Mouse (Mus musculus) lung, adult 2 months (tissue): Measurements from ENCODE around the gene Grip1.

Experiments used
- CTCF ChIP-seq: fragments of 200-500 bp; IDR thresholded peaks from 2 replicates; pipeline ENCODE4 v1.5.1; 2011; ENCODE audit warnings: mild to moderate bottlenecking, low read length, control low read depth; ENCODE audit not compliant: insufficient read depth
- POLR2A ChIP-seq: fragments of 200-500 bp; IDR thresholded peaks from 2 replicates; pipeline ENCODE4 v1.6.1; 2011; ENCODE audit warnings: low read depth, mild to moderate bottlenecking, control low read depth, low read length, borderline replicate concordance; ENCODE audit errors: extremely low read depth

DNA sequence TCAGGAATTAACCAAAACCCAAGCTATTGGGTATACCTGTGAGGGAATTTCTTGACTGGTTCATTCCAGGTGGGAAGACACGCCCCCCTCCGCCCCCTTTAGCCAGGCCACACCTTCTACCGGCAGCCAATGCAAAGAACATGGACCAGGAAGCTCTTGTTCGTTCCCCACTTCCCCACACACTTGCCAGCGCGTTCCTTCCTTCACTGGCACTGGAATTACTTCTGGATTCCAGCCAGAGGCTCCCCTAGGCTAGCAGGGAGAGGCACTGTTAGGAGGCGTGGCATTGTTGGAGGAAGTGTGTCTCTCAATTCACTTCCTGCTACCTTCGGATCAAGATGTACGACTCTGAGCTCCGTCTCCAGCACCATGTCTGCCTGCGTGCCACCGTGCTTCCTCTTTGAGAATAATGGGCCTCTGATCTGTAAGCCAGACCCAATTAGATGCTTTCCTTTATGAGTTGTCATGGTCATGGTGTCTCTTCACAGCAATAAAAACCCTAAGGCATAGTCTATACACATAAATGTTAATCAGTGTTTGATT lies 682.5 kb downstream of the Grip1 start:
- TF ChIP-seq CTCF: no peak
- no peak for TF ChIP-seq POLR2A
